Mouse (Mus musculus): Measurements from ENCODE around the gene Mup21.
"Not testable (repeated sequence)": the region's sequence is repeated elsewhere in the genome, so short reads cannot be mapped to it uniquely, and the experiment has no call there.

Gene Mup21

DNA sequence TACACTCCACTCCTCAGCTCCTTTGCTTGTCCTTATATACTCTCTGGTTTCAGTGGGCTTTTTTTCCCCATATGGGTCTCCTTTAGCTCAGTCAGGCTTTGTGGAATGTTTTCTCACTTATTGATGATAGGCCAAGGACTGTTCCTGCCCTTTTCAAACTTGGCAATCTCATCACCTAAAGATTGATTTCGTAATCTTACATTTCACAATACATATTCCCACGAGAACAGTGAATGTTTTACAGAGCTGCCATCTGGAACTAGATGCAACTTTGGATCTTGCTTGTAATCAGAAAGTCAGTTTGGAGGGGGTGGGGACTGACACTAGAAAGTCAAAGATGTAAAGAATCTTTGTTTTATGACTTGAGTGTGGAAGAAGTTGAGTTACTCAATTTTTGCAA is at the start of gene Mup21:
Mup21 (minus strand) TSS at position 53 of the 400 bp plus-strand sequence.
- DNase-seq (ENCODE audit: low spot score in 2 of 2): no peak

DNA sequence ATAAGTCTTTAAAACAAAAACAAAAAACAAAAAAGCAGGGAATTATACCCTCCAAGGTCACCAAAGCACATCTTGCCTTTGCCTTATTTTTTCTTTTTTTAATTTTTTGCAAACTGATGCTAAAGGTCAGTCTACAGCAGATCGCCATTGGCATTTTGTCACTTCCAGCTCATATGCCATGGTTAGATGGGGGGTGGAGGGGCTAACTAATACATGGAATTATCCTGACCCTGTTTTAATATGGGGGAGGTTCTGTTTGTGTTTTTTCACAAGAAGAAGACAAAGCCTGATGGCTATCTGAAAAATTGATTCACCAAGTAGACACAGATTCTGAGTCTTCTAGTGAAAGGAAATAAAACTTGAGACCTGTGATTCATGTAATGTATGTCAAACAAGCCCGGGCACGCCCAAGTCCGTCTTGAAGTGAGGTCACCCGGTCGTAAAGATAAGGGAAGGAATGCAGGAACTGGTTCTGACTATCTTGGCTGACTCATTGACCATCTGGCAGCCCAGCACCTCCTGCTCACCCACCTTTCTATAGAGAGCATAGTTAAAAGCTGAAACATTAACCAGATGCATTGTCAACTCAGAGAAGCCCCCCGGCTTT is 49.4 kb upstream of the Mup21 start:
- no peak for DNase-seq (ENCODE audit: low spot score in 2 of 2)

DNA sequence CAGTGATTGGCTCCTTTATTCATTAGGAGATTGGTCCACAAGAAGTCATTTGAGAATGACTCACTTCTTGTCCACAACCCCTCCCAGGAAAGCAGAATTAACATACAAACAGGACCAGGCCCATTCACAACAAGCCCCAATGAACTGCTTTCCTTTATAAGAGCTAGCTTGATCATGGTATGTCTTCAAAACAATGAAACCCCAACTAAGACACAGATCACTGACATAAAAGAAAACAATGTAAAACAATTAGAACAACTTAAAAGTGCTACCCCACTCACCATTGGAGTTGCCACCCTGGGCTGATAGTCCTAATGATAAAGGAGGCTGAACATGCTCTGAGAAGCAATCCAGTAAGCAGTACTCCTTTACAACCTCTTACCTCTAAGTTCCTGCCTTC is 38.1 kb upstream of the Mup21 start:
- no peak for DNase-seq (ENCODE audit: low spot score in 2 of 2)

- peak; percentile 5 to 6 for DNase-seq (ENCODE audit: low spot score in 2 of 2)
These were observed 26.6 kb upstream of the Mup21 start for GRCm38 (mm10) chr4:62177282-62177681.

DNA sequence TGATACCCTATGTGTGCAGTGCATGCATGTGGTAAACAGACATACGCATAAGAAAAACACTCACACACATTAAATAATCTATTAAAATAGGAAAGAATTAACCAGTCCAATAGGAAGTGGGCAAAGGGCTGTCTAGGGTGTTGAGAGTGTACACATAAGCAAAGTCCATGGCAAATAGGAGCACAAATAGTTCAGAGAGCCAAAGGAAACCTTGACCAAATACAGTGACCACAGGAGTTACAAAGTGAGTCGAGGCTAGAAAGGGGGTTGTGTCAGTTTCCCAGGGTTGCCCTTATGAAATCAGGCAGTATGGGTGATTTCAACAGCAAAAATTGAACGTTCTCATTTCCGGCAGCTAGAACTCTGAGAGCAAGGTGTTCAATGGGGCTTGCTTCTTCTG is 23.8 kb upstream of the Mup21 start:
- DNase-seq (ENCODE audit: low spot score in 2 of 2): no peak

DNA sequence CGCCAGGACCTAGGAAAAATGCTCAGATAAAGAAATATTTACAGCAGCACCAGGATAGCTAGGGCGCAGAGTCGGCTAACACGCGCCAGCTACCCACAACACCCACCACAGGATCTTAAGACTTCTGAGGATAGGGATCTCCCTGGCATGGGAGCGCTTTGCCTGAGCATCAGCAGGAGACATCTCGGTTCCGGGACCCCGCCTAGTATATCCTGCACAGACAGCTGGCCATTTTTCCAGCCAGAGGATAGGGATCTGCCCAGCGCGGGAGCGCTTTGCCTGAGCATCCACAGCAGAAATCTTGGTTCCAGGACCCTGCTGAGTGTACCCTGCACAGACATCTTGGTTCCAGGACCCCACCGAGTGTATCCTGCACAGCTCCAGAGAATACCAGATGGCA is 17.0 kb upstream of the Mup21 start:
- DNase-seq (ENCODE audit: low spot score in 2 of 2): not testable (repeated sequence)

DNA sequence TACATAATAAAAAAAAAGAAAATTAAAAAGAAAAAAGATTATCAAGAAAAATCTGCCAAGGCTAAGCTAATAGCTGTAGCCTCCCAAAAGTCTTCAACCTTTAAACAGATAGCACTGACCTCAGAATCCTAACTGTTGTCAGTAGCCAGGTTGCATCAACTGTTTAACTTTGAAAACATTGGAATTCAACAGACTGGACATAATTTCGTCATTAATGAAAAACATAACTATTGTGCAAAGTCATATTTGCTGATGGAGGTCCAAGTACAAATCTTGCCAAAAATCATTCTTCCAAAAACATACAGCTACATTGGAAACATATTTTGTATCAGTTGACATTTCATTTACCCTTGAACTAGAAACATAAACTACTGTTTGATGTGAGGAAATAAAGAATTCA is 7.7 kb upstream of the Mup21 start:
- DNase-seq (ENCODE audit: low spot score in 2 of 2): no peak

- DNase-seq (ENCODE audit: low spot score in 2 of 2): no peak
These were observed 17.0 kb downstream of the Mup21 start for GRCm38 (mm10) chr4:62133706-62134105.

DNA sequence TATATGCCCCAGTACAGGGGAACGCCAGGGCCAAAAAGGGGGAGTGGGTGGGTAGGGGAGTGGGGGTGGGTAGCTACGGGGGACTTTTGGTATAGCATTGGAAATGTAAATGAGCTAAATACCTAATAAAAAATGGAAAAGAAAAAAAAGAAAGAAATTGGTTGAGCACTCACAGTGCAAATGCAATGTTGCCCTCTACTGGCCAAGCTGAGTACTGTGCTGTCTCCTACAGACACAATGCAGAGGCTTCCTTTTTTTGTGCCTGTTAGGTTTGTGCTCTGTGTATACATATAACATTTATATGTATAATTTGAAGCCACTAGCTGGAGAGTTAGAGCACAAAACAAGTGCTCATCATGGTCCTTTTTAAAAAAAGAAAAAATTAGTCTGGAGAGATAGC is 47.3 kb downstream of the Mup21 start:
- not testable (repeated sequence) for DNase-seq (ENCODE audit: low spot score in 2 of 2)
